Mouse (Mus musculus): Measurements from ENCODE around the gene Paxx. TPM values are rescaled to one million over a fixed set of nuclear protein-coding genes. Genes with fewer than 3 reads are reported as not detected.
A peak's percentile ranks its signal among the peaks of the same experiment; 100 is the strongest.

Gene Paxx
- 42.2 and 114 TPM in 2 replicates for polyA plus RNA-seq (2011; ENCODE audit: insufficient read depth, insufficient read length, low replicate concordance, missing spikeins)

- TF ChIP-seq POLR2A (IDR thresholded peaks at IDR 0.05; ENCODE audit: borderline replicate concordance, control insufficient read depth, low read depth, low read length): peak; percentile 77
- TF ChIP-seq CTCF (IDR thresholded peaks at IDR 0.05; ENCODE audit: control insufficient read depth, insufficient read depth, low read length): no peak
- WGBS: under 1% methylated on average over 48 of the region's 48 CpGs
- peaks cover 7% of the 10 kb centered on the region; the same call in 1 of the 2 replicates for H3K4me1 ChIP-seq (ENCODE audit: control insufficient read depth, insufficient read depth, low read length)
These were observed at the start of gene Paxx for GRCm38 (mm10) chr2:25460551-25461309. TSS of gene Paxx (minus strand) at chr2:25461094.

GRCm38 (mm10) chr2:25509912-25510311 is 49.0 kb upstream of the Paxx start:
- H3K4me3 ChIP-seq (replicated peaks; ENCODE audit: control insufficient read depth, low read depth, low read length): no peak overlapping the region
- TF ChIP-seq CTCF (IDR thresholded peaks at IDR 0.05; ENCODE audit: control insufficient read depth, insufficient read depth, low read length) (peak; percentile 36), POLR2A (IDR thresholded peaks at IDR 0.05; ENCODE audit: borderline replicate concordance, control insufficient read depth, low read depth, low read length) (no peak)
- 72% methylated on average over 3 of the region's 3 CpGs for WGBS

More at GRCm38 (mm10) chr2:25460551-25461309, at the start of gene Paxx:
- peak within 1 kb of the TSS; percentile 91 for H3K4me3 ChIP-seq (replicated peaks; ENCODE audit: control insufficient read depth, low read depth, low read length)
- H3K27ac ChIP-seq (ENCODE audit: control insufficient read depth, insufficient read depth, low read depth, low read length, poor library complexity): peak within 1 kb of the TSS; percentile 98

GRCm38 (mm10) chr2:25506964-25507363 is 46.1 kb upstream of the Paxx start:
- H3K4me1 ChIP-seq (ENCODE audit: control insufficient read depth, insufficient read depth, low read length): peaks cover under 1% of the 10 kb centered on the region; the same call in 1 of the 2 replicates
- 0 out of 2 replicates have a peak, but pooled peaks have one; percentile 11 for TF ChIP-seq CTCF (IDR thresholded peaks at IDR 0.05; ENCODE audit: control insufficient read depth, insufficient read depth, low read length)
- no peak for TF ChIP-seq POLR2A (IDR thresholded peaks at IDR 0.05; ENCODE audit: borderline replicate concordance, control insufficient read depth, low read depth, low read length)
- no peak overlapping the region for H3K27ac ChIP-seq (ENCODE audit: control insufficient read depth, insufficient read depth, low read depth, low read length, poor library complexity)
- H3K4me3 ChIP-seq (replicated peaks; ENCODE audit: control insufficient read depth, low read depth, low read length): no peak overlapping the region
- 56% methylated on average over 5 of the region's 5 CpGs for WGBS

More at GRCm38 (mm10) chr2:25509912-25510311, 49.0 kb upstream of the Paxx start:
- Histone ChIP-seq H3K4me1 (ENCODE audit: control insufficient read depth, insufficient read depth, low read length) (no peaks in the 10 kb centered on the region), H3K27ac (ENCODE audit: control insufficient read depth, insufficient read depth, low read depth, low read length, poor library complexity) (no peak overlapping the region)

DNA sequence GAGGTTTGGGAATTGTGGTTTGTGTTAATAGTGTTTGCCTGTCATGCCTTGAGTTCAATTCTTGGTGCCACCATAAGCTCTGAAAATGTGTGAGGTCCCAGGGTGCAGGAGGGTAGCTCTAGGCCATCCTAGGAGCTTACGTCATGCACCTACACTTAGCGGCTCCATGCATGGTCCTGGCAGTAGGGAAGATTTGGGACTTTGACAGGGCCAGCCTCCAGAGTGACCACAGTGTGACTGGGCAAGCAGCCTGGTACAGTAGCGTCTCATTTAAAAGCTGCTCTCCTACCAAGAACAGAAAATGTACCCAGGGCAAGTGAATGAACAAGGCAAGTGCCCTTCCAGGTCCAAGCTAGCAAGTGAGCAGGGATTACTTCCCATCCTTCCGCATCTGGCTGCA is 45.0 kb upstream of the Paxx start:
- WGBS: 85% methylated on average over 4 of the region's 4 CpGs
- H3K4me1 ChIP-seq (ENCODE audit: control insufficient read depth, insufficient read depth, low read length): peaks cover 4% of the 10 kb centered on the region
- no peak for TF ChIP-seq POLR2A (IDR thresholded peaks at IDR 0.05; ENCODE audit: borderline replicate concordance, control insufficient read depth, low read depth, low read length)
- TF ChIP-seq CTCF (IDR thresholded peaks at IDR 0.05; ENCODE audit: control insufficient read depth, insufficient read depth, low read length): no peak
- no peak overlapping the region for H3K4me3 ChIP-seq (replicated peaks; ENCODE audit: control insufficient read depth, low read depth, low read length)
- H3K27ac ChIP-seq (ENCODE audit: control insufficient read depth, insufficient read depth, low read depth, low read length, poor library complexity): no peak overlapping the region

GRCm38 (mm10) chr2:25505000-25505399 is 44.1 kb upstream of the Paxx start:
- whole genome bisulfite sequencing: 56% methylated on average over 1 of the region's 1 CpGs
- Histone ChIP-seq H3K4me1 (ENCODE audit: control insufficient read depth, insufficient read depth, low read length) (peaks cover 6% of the 10 kb centered on the region), H3K4me3 (replicated peaks; ENCODE audit: control insufficient read depth, low read depth, low read length) (no peak overlapping the region), H3K27ac (ENCODE audit: control insufficient read depth, insufficient read depth, low read depth, low read length, poor library complexity) (no peak overlapping the region)
- TF ChIP-seq POLR2A (IDR thresholded peaks at IDR 0.05; ENCODE audit: borderline replicate concordance, control insufficient read depth, low read depth, low read length): no peak

DNA sequence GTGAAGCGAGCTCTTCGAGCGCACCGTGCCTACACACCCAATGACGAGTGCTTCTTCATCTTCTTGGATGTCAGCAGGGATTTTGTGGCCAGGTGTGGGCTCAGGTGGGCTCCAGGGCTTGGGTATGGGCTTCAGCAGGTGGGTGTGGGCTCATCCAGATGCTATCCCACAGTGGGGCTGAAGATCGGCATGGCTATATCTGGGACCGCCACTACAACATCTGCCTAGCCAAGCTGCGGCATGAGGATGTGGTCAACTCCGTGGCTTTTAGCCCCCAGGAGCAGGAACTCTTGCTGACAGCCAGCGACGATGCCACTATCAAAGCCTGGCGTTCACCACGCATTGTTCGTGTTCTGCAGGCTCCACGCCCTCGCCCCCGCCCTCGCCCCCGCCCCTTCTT is 43.6 kb upstream of the Paxx start:
- H3K4me1 ChIP-seq (ENCODE audit: control insufficient read depth, insufficient read depth, low read length): peaks cover 6% of the 10 kb centered on the region
- H3K27ac ChIP-seq (ENCODE audit: control insufficient read depth, insufficient read depth, low read depth, low read length, poor library complexity): no peak overlapping the region
- TF ChIP-seq CTCF (IDR thresholded peaks at IDR 0.05; ENCODE audit: control insufficient read depth, insufficient read depth, low read length): no peak
- no peak for TF ChIP-seq POLR2A (IDR thresholded peaks at IDR 0.05; ENCODE audit: borderline replicate concordance, control insufficient read depth, low read depth, low read length)
- no peak overlapping the region for H3K4me3 ChIP-seq (replicated peaks; ENCODE audit: control insufficient read depth, low read depth, low read length)
- WGBS: 51% methylated on average over 19 of the region's 19 CpGs

GRCm38 (mm10) chr2:25502726-25503125 is 41.8 kb upstream of the Paxx start:
- Histone ChIP-seq H3K4me3 (replicated peaks; ENCODE audit: control insufficient read depth, low read depth, low read length) (no peak overlapping the region), H3K27ac (ENCODE audit: control insufficient read depth, insufficient read depth, low read depth, low read length, poor library complexity) (no peak overlapping the region), H3K4me1 (ENCODE audit: control insufficient read depth, insufficient read depth, low read length) (peaks cover 6% of the 10 kb centered on the region)
- 83% methylated on average over 3 of the region's 3 CpGs for WGBS
- TF ChIP-seq CTCF (IDR thresholded peaks at IDR 0.05; ENCODE audit: control insufficient read depth, insufficient read depth, low read length): no peak
- no peak for TF ChIP-seq POLR2A (IDR thresholded peaks at IDR 0.05; ENCODE audit: borderline replicate concordance, control insufficient read depth, low read depth, low read length)

DNA sequence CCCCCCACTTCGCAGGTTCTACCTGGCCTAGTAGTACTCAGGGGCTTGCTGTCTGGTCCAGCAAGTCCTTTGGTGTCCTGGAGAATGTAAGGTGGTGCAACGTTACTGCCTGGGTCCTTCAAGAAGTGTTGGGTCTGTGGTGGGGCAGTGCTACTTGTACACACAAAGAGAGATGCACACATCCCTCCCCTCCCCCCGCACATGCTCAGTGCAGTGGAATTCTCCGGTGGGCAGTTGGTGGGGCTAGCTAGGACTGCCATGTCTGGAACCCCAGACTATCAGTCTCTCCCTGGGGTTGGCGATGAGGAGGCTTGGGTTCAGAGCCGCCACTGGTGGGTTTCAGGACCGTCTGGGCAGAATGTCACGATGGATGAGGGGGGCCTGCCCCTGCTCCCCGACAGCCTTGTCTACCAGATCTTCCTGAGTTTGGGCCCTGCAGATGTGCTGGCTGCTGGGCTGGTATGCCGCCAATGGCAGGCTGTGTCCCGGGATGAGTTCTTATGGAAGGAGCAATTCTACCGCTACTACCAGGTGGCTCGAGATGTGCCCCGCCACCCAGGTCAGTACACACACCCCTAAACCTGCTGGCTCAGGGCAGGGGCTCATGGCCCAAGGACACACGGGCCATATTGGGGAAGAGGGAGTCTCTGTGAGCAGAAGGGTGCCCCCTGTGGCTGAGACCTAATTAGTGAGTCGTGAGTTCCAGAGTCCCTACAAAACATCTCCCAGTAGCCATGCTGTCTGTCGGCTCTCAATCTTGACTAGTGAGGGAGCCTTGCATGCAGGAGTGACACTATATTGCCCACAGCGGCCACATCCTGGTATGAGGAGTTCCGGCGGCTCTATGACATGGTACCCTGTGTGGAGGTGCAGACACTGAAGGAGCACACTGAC is 40.9 kb upstream of the Paxx start, which contains the start of gene C8g:
Gene C8g, minus strand, starts transcription at position 127 of the 894 bp plus-strand sequence.
- Histone ChIP-seq H3K4me1 (ENCODE audit: control insufficient read depth, insufficient read depth, low read length) (peaks cover 8% of the 10 kb centered on the region), H3K4me3 (replicated peaks; ENCODE audit: control insufficient read depth, low read depth, low read length) (peak within 1 kb of the TSS; percentile 96), H3K27ac (ENCODE audit: control insufficient read depth, insufficient read depth, low read depth, low read length, poor library complexity) (peak within 1 kb of the TSS; percentile 66)
- no peak for TF ChIP-seq CTCF (IDR thresholded peaks at IDR 0.05; ENCODE audit: control insufficient read depth, insufficient read depth, low read length)
- no peak for TF ChIP-seq POLR2A (IDR thresholded peaks at IDR 0.05; ENCODE audit: borderline replicate concordance, control insufficient read depth, low read depth, low read length)
- WGBS: 73% methylated on average over 20 of the region's 20 CpGs
